Mouse (Mus musculus) limb, embryonic 14.5 days (tissue): ENCODE measurements around the gene Etfdh. TPM values are rescaled to one million over a fixed set of nuclear protein-coding genes. Genes with fewer than 3 reads are reported as not detected.

Source experiments
- ATAC-seq: fragments of 200-750 bp; cut with Nextera tagmentation; 2 replicates; pipeline ENCODE4 v1.8.0; 2017; ENCODE audit warnings: low read depth, moderate number of reproducible peaks, moderate TSS enrichment; ENCODE audit not compliant: low FRiP score
- DNase-seq: peaks from one replicate; pipeline ENCODE4 v3.0.0-alpha.2; 2015; ENCODE audit warnings: low spot score
- H3K27ac ChIP-seq: fragments of 300-500 bp; sonication (generic); replicated peaks from 2 replicates; pipeline ENCODE4 v1.5.1; 2014; ENCODE audit warnings: low read depth, mild to moderate bottlenecking, low read length, moderate library complexity, mixed read lengths
- H3K27me3 ChIP-seq: fragments of 300-500 bp; sonication (generic); 2 replicates; pipeline ENCODE4 v1.6.1; 2014; ENCODE audit warnings: low read length, mixed read lengths; ENCODE audit not compliant: control insufficient read depth, insufficient read depth
- H3K36me3 ChIP-seq: fragments of 300-500 bp; sonication (generic); 2 replicates; pipeline ENCODE4 v1.6.1; 2014; ENCODE audit warnings: mild to moderate bottlenecking, low read length, moderate library complexity, mixed read lengths; ENCODE audit not compliant: control insufficient read depth, insufficient read depth
- H3K4me1 ChIP-seq: fragments of 300-500 bp; sonication (generic); 2 replicates; pipeline ENCODE4 v1.6.1; 2014; ENCODE audit warnings: antibody characterized with exemption, low read length, mixed read lengths; ENCODE audit not compliant: control insufficient read depth, insufficient read depth
- H3K4me2 ChIP-seq: fragments of 300-500 bp; sonication (generic); replicated peaks from 2 replicates; pipeline ENCODE4 v1.6.1; 2014; ENCODE audit warnings: low read depth, mild to moderate bottlenecking, low read length, moderate library complexity; ENCODE audit not compliant: severe bottlenecking
- H3K4me3 ChIP-seq: fragments of 300-500 bp; sonication (generic); replicated peaks from 2 replicates; pipeline ENCODE4 v1.5.1; 2014; ENCODE audit warnings: low read length
- H3K9ac ChIP-seq: fragments of 300-500 bp; sonication (generic); 2 replicates; pipeline ENCODE4 v1.6.1; 2014; ENCODE audit warnings: mild to moderate bottlenecking, low read depth, low read length, moderate library complexity; ENCODE audit not compliant: severe bottlenecking
- H3K9me3 ChIP-seq: fragments of 300-500 bp; sonication (generic); 2 replicates; pipeline ENCODE4 v1.6.1; 2016; ENCODE audit warnings: low read length; ENCODE audit not compliant: control insufficient read depth
- POLR2A ChIP-seq: fragments of 200-500 bp; IDR thresholded peaks from 2 replicates; pipeline ENCODE4 v1.8.0; 2012; ENCODE audit warnings: inconsistent platforms, mild to moderate bottlenecking, moderate library complexity, borderline replicate concordance; ENCODE audit not compliant: insufficient read depth, insufficient read length; ENCODE audit errors: extremely low read depth
- WGBS: fragments of 180-500 bp; shearing (Covaris S2); extraction: QIAGEN DNeasy Blood & Tissue Kit; methylation state at CpG from one replicate; pipeline ENCODE4 v1.1.7; 2014; 5-methylcytosine and 5-hydroxymethylcytosine counted together
- polyA plus RNA-seq, 2 experiments: library from polyadenylated mRNA; depleted of rRNA in 1 of 2; stranded (reverse) in 1 of 2; unstranded in 1 of 2; fragments of >200 nt; fragmentation: Nextera tagmentation in 1 of 2; extraction: Ambion mirVana in 1 of 2; gene quantifications; 2 replicates each; pipeline versions ENCODE4 v1.2.1 to v1.2.3; 2012 to 2014

Etfdh gene
- polyA plus RNA-seq, 2 experiments: 37.5 to 54.1 TPM

DNA sequence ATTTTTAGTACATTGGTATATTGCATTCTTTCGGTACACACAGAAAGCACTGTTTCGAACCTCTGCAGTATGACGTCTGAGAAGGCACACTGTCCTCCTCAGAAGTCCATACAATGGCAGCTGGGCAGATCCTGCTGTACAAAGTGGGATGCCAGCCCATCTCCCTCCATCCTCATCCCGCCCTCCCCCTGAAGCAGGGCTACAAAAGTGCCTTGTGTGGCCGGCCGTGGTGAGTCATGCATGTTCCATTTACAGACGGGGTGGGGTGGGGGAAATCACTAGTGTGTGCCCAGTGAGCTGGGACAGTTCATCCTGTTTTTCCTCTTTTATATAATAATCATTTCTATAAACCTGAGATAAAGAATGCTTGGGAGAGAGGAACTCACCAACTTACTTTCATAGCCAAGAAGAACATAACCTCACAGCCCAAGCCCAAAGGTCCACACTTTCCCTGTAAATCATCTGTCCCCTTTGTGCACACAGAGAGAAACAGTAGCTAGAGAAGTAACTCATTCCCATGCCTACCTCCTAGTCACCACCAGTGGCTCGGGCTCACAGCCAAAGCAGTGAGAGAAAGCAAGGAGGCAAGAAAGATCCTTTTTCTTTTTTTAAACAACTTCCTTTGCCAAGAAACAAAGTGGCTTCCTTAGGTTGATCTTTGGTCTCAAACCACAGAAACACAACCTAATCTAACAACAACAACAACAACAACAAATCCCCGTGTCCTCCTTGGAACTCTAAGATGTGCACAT lies 70.1 kb downstream of the Etfdh start:
- H3K4me1 ChIP-seq: peaks cover 4% of the 10 kb centered on the region; the same call in 1 of the 2 replicates
- H3K36me3 ChIP-seq: no peaks in the 10 kb centered on the region
- WGBS: 84% methylated on average over 9 of the region's 9 CpGs
- no peak overlapping the region for H3K9ac ChIP-seq
- ATAC-seq: no peak
- 0 out of 2 replicates have a peak overlapping the region, but pooled peaks have one; percentile 26 for H3K27ac ChIP-seq
- DNase-seq: no peak
- no peaks in the 10 kb centered on the region for H3K27me3 ChIP-seq
- TF ChIP-seq POLR2A: no peak
- H3K9me3 ChIP-seq: no peaks in the 10 kb centered on the region
- no peak overlapping the region for H3K4me2 ChIP-seq
- H3K4me3 ChIP-seq: no peak overlapping the region

DNA sequence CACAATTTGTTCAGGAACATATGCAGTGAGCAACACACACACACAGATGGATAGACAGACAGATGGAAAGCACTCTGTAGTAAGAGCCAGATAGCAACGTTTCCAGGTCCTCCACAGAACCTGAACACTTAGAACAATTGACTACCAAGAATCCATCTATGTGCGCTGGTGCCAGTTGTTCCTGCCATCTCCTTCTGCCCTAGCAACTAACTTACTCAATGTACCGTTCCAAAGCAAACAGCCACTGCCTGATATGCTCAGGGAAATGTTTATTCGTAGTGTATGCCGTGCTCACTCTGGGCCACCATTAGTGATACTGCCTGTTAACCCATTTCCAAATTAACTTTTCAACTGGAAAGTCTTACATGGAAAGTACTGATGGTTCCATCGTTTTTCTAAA lies 74.2 kb downstream of the Etfdh start:
- Histone ChIP-seq H3K9ac (no peak overlapping the region), H3K36me3 (no peaks in the 10 kb centered on the region), H3K9me3 (no peaks in the 10 kb centered on the region), H3K27ac (no peak overlapping the region), H3K4me1 (peaks cover 4% of the 10 kb centered on the region; the same call in 1 of the 2 replicates), H3K4me2 (no peak overlapping the region), H3K4me3 (no peak overlapping the region), H3K27me3 (no peaks in the 10 kb centered on the region)
- ATAC-seq (no peak), DNase-seq (no peak)
- TF ChIP-seq POLR2A: no peak
- 90% methylated on average over 6 of the region's 6 CpGs for WGBS

Other genes with a start within 250 kb of the Etfdh start
- 7.5 and 8.8 TPM in 2 replicates for gene Fnip2, start 61.7 kb downstream of the Etfdh start, polyA plus RNA-seq (2012; rRNA removed)
- gene Fnip2, start 61.7 kb downstream of the Etfdh start, polyA plus RNA-seq (2014; fragmentation: Nextera tagmentation; extraction: Ambion mirVana): 4.1 and 6.2 TPM in 2 replicates
- 77.7 and 117 TPM in 2 replicates for gene Ppid, start 38.2 kb downstream of the Etfdh start, polyA plus RNA-seq (2012; rRNA removed)
- 149 and 160 TPM in 2 replicates for gene Ppid, start 38.2 kb downstream of the Etfdh start, polyA plus RNA-seq (2014; fragmentation: Nextera tagmentation; extraction: Ambion mirVana)
- 15.7 and 18.7 TPM in 2 replicates for gene 4930579G24Rik, start 421 bp downstream of the Etfdh start, polyA plus RNA-seq (2012; rRNA removed)
- 24.7 and 26.8 TPM in 2 replicates for gene 4930579G24Rik, start 421 bp downstream of the Etfdh start, polyA plus RNA-seq (2014; fragmentation: Nextera tagmentation; extraction: Ambion mirVana)
- 0.51 and 1.0 TPM in 2 replicates for gene Rxfp1, start 108.4 kb upstream of the Etfdh start, polyA plus RNA-seq (2012; rRNA removed)
- 0.08 and 0.25 TPM in 2 replicates for gene Rxfp1, start 108.4 kb upstream of the Etfdh start, polyA plus RNA-seq (2014; fragmentation: Nextera tagmentation; extraction: Ambion mirVana)
- 1.2 and 1.4 TPM in 2 replicates for gene Tmem144, start 223.3 kb upstream of the Etfdh start, polyA plus RNA-seq (2012; rRNA removed)
- gene Tmem144, start 223.3 kb upstream of the Etfdh start, polyA plus RNA-seq (2014; fragmentation: Nextera tagmentation; extraction: Ambion mirVana): 3.3 and 3.4 TPM in 2 replicates